Mouse (Mus musculus) CH12.LX (cell line): Measurements from ENCODE around the gene Reep1. TPM values are rescaled to one million over a fixed set of nuclear protein-coding genes. Genes with fewer than 3 reads are reported as not detected.

Experiments
- DNase-seq: peaks from one replicate; pipeline ENCODE4 v3.0.0-alpha.2; 2013; ENCODE audit errors: extremely low read depth
- H3K27ac ChIP-seq: 2 replicates; pipeline ENCODE4 v1.5.1; 2012; ENCODE audit warnings: low read depth, mild to moderate bottlenecking, control low read depth, moderate library complexity; ENCODE audit not compliant: insufficient read depth
- H3K27me3 ChIP-seq: replicated peaks from 2 replicates; pipeline ENCODE3; 2012; ENCODE audit warnings: inconsistent platforms
- H3K36me3 ChIP-seq, 2 experiments: replicated peaks in 1 of 2; 2 replicates each; pipeline versions ENCODE3 to v1.6.1; 2012; ENCODE audit warnings: inconsistent platforms in 1 of 2, low read length in 1 of 2, mild to moderate bottlenecking in 1 of 2, mixed read lengths in 1 of 2, moderate library complexity in 1 of 2; ENCODE audit not compliant: control insufficient read depth in 1 of 2, insufficient read depth in 1 of 2
- H3K4me1 ChIP-seq, 2 experiments: 2 replicates each; pipeline ENCODE4 v1.6.1; 2012; ENCODE audit warnings: inconsistent platforms in 1 of 2, moderate library complexity in 1 of 2; ENCODE audit not compliant: insufficient read depth in 2 of 2, control insufficient read depth in 1 of 2
- H3K4me2 ChIP-seq: 2 replicates; pipeline ENCODE4 v1.6.1; 2012; ENCODE audit warnings: low read depth, mild to moderate bottlenecking, control low read depth; ENCODE audit not compliant: poor library complexity, insufficient read depth, severe bottlenecking
- H3K4me3 ChIP-seq, 3 experiments: fragments of 150-350 bp in 1 of 3; sonication (generic) in 1 of 3; replicated peaks in 1 of 3; 2 replicates each; pipeline versions ENCODE3 to v1.5.1; 2011 to 2012; ENCODE audit warnings: low read depth in 2 of 3, low read length in 2 of 3, mild to moderate bottlenecking in 2 of 3, moderate library complexity in 2 of 3, control low read depth in 1 of 3, improper control_type of control experiment in 1 of 3, inconsistent platforms in 1 of 3, mixed read lengths in 1 of 3; ENCODE audit not compliant: poor library complexity in 1 of 3
- H3K79me2 ChIP-seq: replicated peaks from 2 replicates; pipeline ENCODE4 v1.6.1; 2012; ENCODE audit warnings: mild to moderate bottlenecking, moderate library complexity; ENCODE audit not compliant: control insufficient read depth, poor library complexity, insufficient read depth, severe bottlenecking; ENCODE audit errors: extremely low read depth
- H3K9ac ChIP-seq: 2 replicates; pipeline ENCODE4 v1.6.1; 2012; ENCODE audit warnings: low read depth, mild to moderate bottlenecking, control low read depth, moderate library complexity; ENCODE audit not compliant: insufficient read depth
- H3K9me3 ChIP-seq: replicated peaks from 2 replicates; pipeline ENCODE3; 2012; ENCODE audit warnings: low read length, inconsistent platforms, mixed read lengths
- BHLHE40 ChIP-seq: IDR thresholded peaks from 2 replicates; pipeline ENCODE4 v1.6.1; 2011; ENCODE audit warnings: mild to moderate bottlenecking, low read depth, low read length, improper control_type of control experiment
- CHD1 ChIP-seq: IDR thresholded peaks from 2 replicates; pipeline ENCODE4 v1.6.1; 2012; ENCODE audit warnings: low read depth, low read length, improper control_type of control experiment, inconsistent platforms
- CHD2 ChIP-seq: IDR thresholded peaks from 2 replicates; pipeline ENCODE4 v1.6.1; 2011; ENCODE audit warnings: low read length, improper control_type of control experiment
- E2F4 ChIP-seq: IDR thresholded peaks from 2 replicates; pipeline ENCODE4 v1.6.1; 2011; ENCODE audit warnings: low read depth, low read length, improper control_type of control experiment; ENCODE audit not compliant: insufficient replicate concordance
- ELF1 ChIP-seq: IDR thresholded peaks from 2 replicates; pipeline ENCODE4 v1.6.1; 2014; ENCODE audit warnings: low read depth, mild to moderate bottlenecking, inconsistent platforms, low read length, improper control_type of control experiment
- EP300 ChIP-seq: IDR thresholded peaks from 2 replicates; pipeline ENCODE4 v1.6.1; 2011; ENCODE audit warnings: low read length, improper control_type of control experiment
- ETS1 ChIP-seq: conservative IDR thresholded peaks from 2 replicates; pipeline ENCODE4 v1.6.1; 2012; ENCODE audit warnings: low read depth, mild to moderate bottlenecking, inconsistent platforms, low read length, improper control_type of control experiment, moderate library complexity
- HCFC1 ChIP-seq: IDR thresholded peaks from 2 replicates; pipeline ENCODE4 v1.6.1; 2012; ENCODE audit warnings: low read depth, mild to moderate bottlenecking, inconsistent platforms, low read length, improper control_type of control experiment
- JUN ChIP-seq: IDR thresholded peaks from 2 replicates; pipeline ENCODE4 v1.6.1; 2011; ENCODE audit warnings: low read depth, mild to moderate bottlenecking, low read length, improper control_type of control experiment, moderate library complexity; ENCODE audit not compliant: insufficient read depth
- JUND ChIP-seq: conservative IDR thresholded peaks from 2 replicates; pipeline ENCODE4 v1.6.1; 2011; ENCODE audit warnings: low read depth, low read length, improper control_type of control experiment
- KAT2A ChIP-seq: IDR thresholded peaks from 2 replicates; pipeline ENCODE4 v1.6.1; 2012; ENCODE audit warnings: low read length, improper control_type of control experiment, inconsistent platforms; ENCODE audit not compliant: insufficient replicate concordance
- MAFK ChIP-seq: IDR thresholded peaks from 2 replicates; pipeline ENCODE4 v1.6.1; 2011; ENCODE audit warnings: low read length, improper control_type of control experiment; ENCODE audit not compliant: insufficient replicate concordance
- MAX ChIP-seq: IDR thresholded peaks from 2 replicates; pipeline ENCODE4 v1.6.1; 2011; ENCODE audit warnings: low read length, improper control_type of control experiment
- MYC ChIP-seq: IDR thresholded peaks from 2 replicates; pipeline ENCODE4 v1.6.1; 2011; ENCODE audit warnings: low read depth, mild to moderate bottlenecking, improper control_type of control experiment, low read length
- NELFE ChIP-seq: IDR thresholded peaks from 2 replicates; pipeline ENCODE4 v1.6.1; 2011; ENCODE audit warnings: low read depth, low read length, improper control_type of control experiment
- NRF1 ChIP-seq: IDR thresholded peaks from 2 replicates; pipeline ENCODE4 v1.6.1; 2014; ENCODE audit warnings: low read depth, mild to moderate bottlenecking, inconsistent platforms, low read length, improper control_type of control experiment, moderate library complexity
- POLR2A ChIP-seq: IDR thresholded peaks from 2 replicates; pipeline ENCODE4 v1.6.1; 2011; ENCODE audit warnings: low read depth, mild to moderate bottlenecking, improper control_type of control experiment, low read length
- POLR2AphosphoS2 ChIP-seq: IDR thresholded peaks from 2 replicates; pipeline ENCODE4 v1.6.1; 2011; ENCODE audit warnings: low read depth, low read length, improper control_type of control experiment
- RAD21 ChIP-seq: IDR thresholded peaks from 2 replicates; pipeline ENCODE4 v1.6.1; 2011; ENCODE audit warnings: low read depth, mild to moderate bottlenecking, low read length, improper control_type of control experiment, moderate library complexity
- RCOR1 ChIP-seq: conservative IDR thresholded peaks from 2 replicates; pipeline ENCODE4 v1.6.1; 2012; ENCODE audit warnings: low read depth, mild to moderate bottlenecking, inconsistent platforms, low read length, improper control_type of control experiment
- TBP ChIP-seq: conservative IDR thresholded peaks from 2 replicates; pipeline ENCODE4 v1.6.1; 2011; ENCODE audit warnings: low read depth, low read length, improper control_type of control experiment
- TCF12 ChIP-seq: IDR thresholded peaks from 2 replicates; pipeline ENCODE4 v1.6.1; 2014; ENCODE audit warnings: low read depth, mild to moderate bottlenecking, inconsistent platforms, low read length, improper control_type of control experiment
- UBTF ChIP-seq: IDR thresholded peaks from 2 replicates; pipeline ENCODE4 v1.6.1; 2012; ENCODE audit warnings: low read depth, mild to moderate bottlenecking, inconsistent platforms, low read length, improper control_type of control experiment, moderate library complexity
- USF1 ChIP-seq: IDR thresholded peaks from 2 replicates; pipeline ENCODE4 v1.6.1; 2014; ENCODE audit warnings: low read depth, mild to moderate bottlenecking, inconsistent platforms, low read length, improper control_type of control experiment
- ZC3H11A ChIP-seq: IDR thresholded peaks from 2 replicates; pipeline ENCODE4 v1.6.1; 2012; ENCODE audit warnings: low read depth, mild to moderate bottlenecking, inconsistent platforms, low read length, improper control_type of control experiment
- ZKSCAN1 ChIP-seq: IDR thresholded peaks from 2 replicates; pipeline ENCODE4 v1.6.1; 2012; ENCODE audit warnings: low read depth, inconsistent platforms, low read length, improper control_type of control experiment, borderline replicate concordance
- ZMIZ1 ChIP-seq: IDR thresholded peaks from 2 replicates; pipeline ENCODE4 v1.6.1; 2012; ENCODE audit warnings: low read depth, mild to moderate bottlenecking, inconsistent platforms, low read length, improper control_type of control experiment
- dilution Hi-C: fragments of 300-500 bp; cut with MboI; formaldehyde crosslinking; loops from 2 replicates; pipeline ENCODE4 v1.14.3; 2020; ENCODE audit warnings: low sequenced_read_pairs; ENCODE audit not compliant: extremely low pct_unique_long_range_greater_than_20kb, extremely low pct_ligation_motif_present
- in situ Hi-C: fragments of 300-500 bp; cut with MboI; formaldehyde crosslinking; loops from 3 replicates; pipeline ENCODE4 v1.14.3; 2019; ENCODE audit warnings: low sequenced_read_pairs, low pct_ligation_motif_present, low pct_unique_long_range_greater_than_20kb, mixed read lengths
- polyA plus RNA-seq: library from polyadenylated mRNA; unstranded; fragments of >175 nt; gene quantifications from 2 replicates; pipeline ENCODE4 v1.2.1, GENCODE M21; 2012; ENCODE audit warnings: low read depth; ENCODE audit not compliant: insufficient read length
- total RNA-seq, 2 experiments: library from RNA; depleted of rRNA; stranded (reverse); fragments of 300-350 nt in 1 of 2; fragments of >200 nt in 1 of 2; gene quantifications; 2 replicates each; pipeline ENCODE4 v1.2.3; 2012 to 2014

The Reep1 gene
- total and polyA plus RNA-seq, 3 experiments: 0.33 to 1.3 (median 1.2) TPM

GRCm38 (mm10) chr6:71806713-71807112 is 99.4 kb downstream of the Reep1 start:
- peaks cover 0 to 5% of the 10 kb centered on the region in 2 experiments; a peak in 2 of 4 replicates for H3K4me1 ChIP-seq
- TF ChIP-seq ZC3H11A (no peak), POLR2A (no peak), MYC (no peak), JUND (no peak), ETS1 (no peak), RCOR1 (no peak), ELF1 (no peak), TCF12 (no peak), BHLHE40 (no peak), HCFC1 (no peak), JUN (no peak)
- no peaks in the 10 kb centered on the region for H3K27me3 ChIP-seq
- peaks cover 5 to 29% of the 10 kb centered on the region in 2 experiments for H3K36me3 ChIP-seq
- H3K79me2 ChIP-seq: no peaks in the 10 kb centered on the region
- no peak overlapping the region for H3K4me3 ChIP-seq
- no peaks in the 10 kb centered on the region for H3K9me3 ChIP-seq
- in situ Hi-C loops: loop anchor here (10.0 to 25.0 kb wide), 5 partner anchors 122 to 652 kb away; partner anchors contain the start of genes Kdm3a and Rmnd5a
- no peak overlapping the region for H3K27ac ChIP-seq
- H3K4me2 ChIP-seq: no peak overlapping the region
- DNase-seq: no peak
- no peak overlapping the region for H3K9ac ChIP-seq
- dilution Hi-C loops: no loop called here

GRCm38 (mm10) chr6:71809890-71810289 is 102.5 kb downstream of the Reep1 start:
- no peak for DNase-seq
- Histone ChIP-seq H3K36me3 (peaks cover 23 to 59% of the 10 kb centered on the region in 2 experiments), H3K9ac (no peak overlapping the region), H3K9me3 (no peaks in the 10 kb centered on the region), H3K4me1 (no peaks in the 10 kb centered on the region), H3K79me2 (no peaks in the 10 kb centered on the region), H3K27ac (no peak overlapping the region)
- dilution Hi-C loops: no loop called here
- in situ Hi-C loops: loop anchor here (10.0 to 25.0 kb wide), 5 partner anchors 125 to 655 kb away; partner anchors contain the start of genes Kdm3a and Rmnd5a
- TF ChIP-seq RAD21: no peak
- no peak for TF ChIP-seq KAT2A
- no peak for TF ChIP-seq CHD2
- TF ChIP-seq CHD1: no peak
- TF ChIP-seq POLR2AphosphoS2: no peak
- no peak for TF ChIP-seq ZMIZ1
- no peak for TF ChIP-seq MAFK
- no peak for TF ChIP-seq BHLHE40
- TF ChIP-seq ZKSCAN1: no peak
- TF ChIP-seq EP300: no peak
- TF ChIP-seq TBP: no peak
- TF ChIP-seq NELFE: no peak
- no peak for TF ChIP-seq UBTF
- TF ChIP-seq JUND: no peak
- TF ChIP-seq JUN: no peak
- TF ChIP-seq MAX: no peak
- TF ChIP-seq NRF1: no peak
- TF ChIP-seq E2F4: no peak
- TF ChIP-seq USF1: no peak
- TF ChIP-seq, all 38 proteins: peak for 0
- no peak overlapping the region for H3K4me2 ChIP-seq
- no peaks in the 10 kb centered on the region for H3K27me3 ChIP-seq
- H3K4me3 ChIP-seq: no peak overlapping the region
